Mouse (Mus musculus) frontal cortex, postnatal 36 days (tissue): ENCODE measurements around the gene Uba6.

Experiments
- DNase-seq, 2 experiments: peaks; one replicate each; pipeline ENCODE4 v3.0.0; 2022; ENCODE audit warnings: low spot score in 2 of 2

Uba6 gene

GRCm38 (mm10) chr5:86172449-86173161 lies at the start of gene Uba6:
Gene Uba6, minus strand, starts transcription at chr5:86172803.
- peak; percentile 98 to 99 for DNase-seq

- no peak for DNase-seq
Measured at GRCm38 (mm10) chr5:86197801-86198200, 25.2 kb upstream of the Uba6 start, which contains the start of gene Gnrhr. Gene Gnrhr, minus strand, starts transcription at chr5:86197901.

- DNase-seq, result no peak
Measured at GRCm38 (mm10) chr5:86191356-86191755, 18.8 kb upstream of the Uba6 start.

- DNase-seq, result no peak
Measured at GRCm38 (mm10) chr5:86190770-86191169, 18.2 kb upstream of the Uba6 start.

- no peak for DNase-seq
Measured at GRCm38 (mm10) chr5:86190290-86190689, 17.7 kb upstream of the Uba6 start.

- DNase-seq, result no peak
Measured at GRCm38 (mm10) chr5:86187441-86187840, 14.8 kb upstream of the Uba6 start.

- no peak for DNase-seq
Measured at GRCm38 (mm10) chr5:86173778-86174177, 1.2 kb upstream of the Uba6 start.

GRCm38 (mm10) chr5:86172088-86172448 lies 535 bp downstream of the Uba6 start:
- peak; percentile 36 for DNase-seq

GRCm38 (mm10) chr5:86129828-86130227 lies 42.8 kb downstream of the Uba6 start:
- no peak for DNase-seq

- DNase-seq, result no peak
Measured at GRCm38 (mm10) chr5:86128749-86129148, 43.9 kb downstream of the Uba6 start.

- DNase-seq, result no peak
Measured at GRCm38 (mm10) chr5:86118457-86119094, 54.0 kb downstream of the Uba6 start.

GRCm38 (mm10) chr5:86113997-86114396 lies 58.6 kb downstream of the Uba6 start:
- DNase-seq, result no peak

- no peak for DNase-seq
Measured at GRCm38 (mm10) chr5:86113037-86113436, 59.6 kb downstream of the Uba6 start.

- no peak for DNase-seq
Measured at GRCm38 (mm10) chr5:86111074-86111473, 61.5 kb downstream of the Uba6 start.

- peak in 1 of 2 experiments; percentile 14 for DNase-seq
Measured at GRCm38 (mm10) chr5:86106610-86107009, 66.0 kb downstream of the Uba6 start.

- no peak for DNase-seq
Measured at GRCm38 (mm10) chr5:86102176-86102575, 70.4 kb downstream of the Uba6 start.

- DNase-seq, result no peak
Measured at GRCm38 (mm10) chr5:86100621-86101020, 72.0 kb downstream of the Uba6 start.

GRCm38 (mm10) chr5:86098988-86099387 lies 73.6 kb downstream of the Uba6 start:
- no peak for DNase-seq

- no peak for DNase-seq
Measured at GRCm38 (mm10) chr5:86094754-86095153, 77.8 kb downstream of the Uba6 start.

- DNase-seq, result no peak
Measured at GRCm38 (mm10) chr5:86086751-86087150, 85.9 kb downstream of the Uba6 start.

GRCm38 (mm10) chr5:86084979-86085378 lies 87.6 kb downstream of the Uba6 start:
- no peak for DNase-seq

- DNase-seq, result no peak
Measured at GRCm38 (mm10) chr5:86083987-86084386, 88.6 kb downstream of the Uba6 start.

GRCm38 (mm10) chr5:86078720-86079334 lies 93.8 kb downstream of the Uba6 start:
- no peak for DNase-seq
